Mouse (Mus musculus) G1E (cell line): ENCODE data around the gene Adgrb3. TPM values are rescaled to one million over a fixed set of nuclear protein-coding genes. Genes with fewer than 3 reads are reported as not detected.

ENCODE experiments used
- ATAC-seq: 2 replicates; pipeline ENCODE4 v1.8.0; 2016; ENCODE audit warnings: mild to moderate bottlenecking; ENCODE audit not compliant: insufficient number of reproducible peaks, poor library complexity, low FRiP score, severe bottlenecking; ENCODE audit errors: extremely low read depth
- DNase-seq: peaks from one replicate; pipeline ENCODE4 v3.0.0; 2012; ENCODE audit warnings: low spot score
- H3K27me3 ChIP-seq: 2 replicates; pipeline ENCODE4 v1.6.1; 2012; ENCODE audit warnings: mild to moderate bottlenecking, low read length, inconsistent platforms; ENCODE audit not compliant: insufficient read depth
- H3K36me3 ChIP-seq: replicated peaks from 2 replicates; pipeline ENCODE3; 2012; ENCODE audit warnings: mild to moderate bottlenecking, inconsistent platforms
- H3K4me1 ChIP-seq: 2 replicates; pipeline ENCODE4 v1.6.1; 2012; ENCODE audit warnings: low read depth, low read length, inconsistent platforms, mixed read lengths; ENCODE audit not compliant: insufficient read depth
- H3K4me3 ChIP-seq: 2 replicates; pipeline ENCODE4 v1.5.1; 2012; ENCODE audit warnings: low read depth, mild to moderate bottlenecking, inconsistent platforms, low read length, moderate library complexity, mixed read lengths
- H3K9me3 ChIP-seq: replicated peaks from 2 replicates; pipeline ENCODE4 v1.6.1; 2012; ENCODE audit warnings: inconsistent platforms
- CTCF ChIP-seq: IDR thresholded peaks from 2 replicates; pipeline ENCODE4 v1.5.1; 2012; ENCODE audit warnings: low read depth, low read length, inconsistent platforms, mixed read lengths
- GATA1 ChIP-seq: IDR thresholded peaks from 2 replicates; pipeline ENCODE4 v1.6.1; 2012; ENCODE audit warnings: borderline replicate concordance, low read length, inconsistent platforms, mixed read lengths
- GATA2 ChIP-seq: IDR thresholded peaks from 2 replicates; pipeline ENCODE4 v1.6.1; 2012; ENCODE audit warnings: low read depth, low read length, inconsistent platforms, borderline replicate concordance
- POLR2AphosphoS5 ChIP-seq: IDR thresholded peaks from 2 replicates; pipeline ENCODE4 v1.6.1; 2012; ENCODE audit warnings: low read depth, low read length, inconsistent platforms; ENCODE audit not compliant: insufficient replicate concordance
- TAL1 ChIP-seq: conservative IDR thresholded peaks from 2 replicates; pipeline ENCODE4 v1.6.1; 2012; ENCODE audit warnings: low read depth, low read length, inconsistent platforms, mixed read lengths
- polyA plus RNA-seq: library from polyadenylated mRNA; stranded (reverse); fragments of >175 nt; gene quantifications from 2 replicates; pipeline ENCODE4 v1.2.3, GENCODE M21; 2012
- total RNA-seq, 2 experiments: library from RNA; stranded (forward) in 1 of 2; stranded (reverse) in 1 of 2; fragments of 200-1000 nt in 1 of 2; fragments of >200 nt in 1 of 2; fragmentation: Nextera tagmentation in 1 of 2; gene quantifications; 2 replicates each; pipeline ENCODE4 v1.2.3; 2014 to 2017

The Adgrb3 gene
- total and polyA plus RNA-seq, 3 experiments = 0.55 TPM; not detected in 2

DNA sequence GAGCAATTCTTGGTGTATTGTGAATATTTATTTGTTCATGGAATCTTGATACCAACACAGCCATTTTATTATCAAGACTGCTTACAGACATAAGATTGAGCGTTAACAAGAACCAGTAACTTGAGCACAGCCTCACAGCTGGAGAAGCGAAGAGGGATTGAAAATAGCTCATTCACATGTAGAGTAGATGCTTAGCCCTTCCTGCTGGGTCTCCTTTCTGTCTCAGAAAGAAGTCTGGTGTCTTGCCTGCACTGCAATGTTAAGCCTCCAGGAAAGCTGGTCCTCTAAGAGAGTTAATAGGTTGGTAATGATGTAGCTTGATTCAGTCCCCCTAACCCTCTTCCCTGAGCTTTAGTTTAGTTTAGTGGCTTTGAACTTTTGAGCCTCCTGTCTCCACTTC lies 519.4 kb downstream of the Adgrb3 start:
- H3K4me1 ChIP-seq = no peaks in the 10 kb centered on the region
- no peak for ATAC-seq
- no peaks in the 10 kb centered on the region for H3K27me3 ChIP-seq
- no peaks in the 10 kb centered on the region for H3K36me3 ChIP-seq
- no peaks in the 10 kb centered on the region; the same call in 1 of the 2 replicates for H3K9me3 ChIP-seq
- H3K4me3 ChIP-seq = no peak overlapping the region
- DNase-seq = no peak
- TF ChIP-seq POLR2AphosphoS5 (no peak), CTCF (no peak), GATA2 (no peak), GATA1 (no peak), TAL1 (no peak)

- TF ChIP-seq GATA2 (no peak), CTCF (no peak), POLR2AphosphoS5 (no peak)
- DNase-seq = no peak
- Histone ChIP-seq H3K9me3 (peaks cover 2% of the 10 kb centered on the region; the same call in 1 of the 2 replicates), H3K36me3 (no peaks in the 10 kb centered on the region), H3K4me1 (no peaks in the 10 kb centered on the region), H3K4me3 (no peak overlapping the region), H3K27me3 (no peaks in the 10 kb centered on the region)
- no peak; the same call in 1 of the 2 replicates for ATAC-seq
Measured at GRCm38 (mm10) chr1:25281471-25281870, 548.0 kb downstream of the Adgrb3 start.

GRCm38 (mm10) chr1:25250562-25250961 lies 578.9 kb downstream of the Adgrb3 start:
- ATAC-seq (no peak), DNase-seq (no peak)
- TF ChIP-seq GATA1 = no peak
- no peak for TF ChIP-seq GATA2
- TF ChIP-seq TAL1 = no peak
- no peak for TF ChIP-seq POLR2AphosphoS5
- TF ChIP-seq CTCF = no peak
- H3K36me3 ChIP-seq = no peaks in the 10 kb centered on the region
- no peaks in the 10 kb centered on the region for H3K27me3 ChIP-seq
- H3K9me3 ChIP-seq = 0 out of 2 replicates have a peak, but pooled peaks cover 3% of the 10 kb centered on the region
- no peaks in the 10 kb centered on the region for H3K4me1 ChIP-seq
- H3K4me3 ChIP-seq = no peak overlapping the region

DNA sequence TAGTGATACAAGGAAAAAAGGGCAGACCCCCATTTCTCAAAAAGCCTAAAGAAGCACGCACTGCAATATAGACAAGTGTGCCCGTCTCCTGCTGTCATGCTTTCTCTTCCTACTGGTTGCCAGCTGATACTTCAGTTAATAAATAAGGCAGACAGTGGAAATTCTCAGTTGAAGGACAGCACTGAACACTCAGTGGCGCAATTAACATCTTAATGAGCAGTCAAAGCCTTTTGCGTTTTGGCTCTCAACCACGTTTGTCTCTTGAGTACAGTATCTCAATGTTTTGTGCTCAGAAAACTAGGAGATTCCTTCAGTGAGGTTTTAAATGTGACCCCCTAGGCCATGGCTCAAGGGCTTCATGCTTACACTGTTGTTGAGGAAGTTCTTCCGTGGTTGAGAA lies 587.1 kb downstream of the Adgrb3 start:
- TF ChIP-seq GATA2 (no peak), POLR2AphosphoS5 (no peak)
- ATAC-seq (no peak), DNase-seq (no peak)
- H3K4me1 ChIP-seq = no peaks in the 10 kb centered on the region
- H3K27me3 ChIP-seq = no peaks in the 10 kb centered on the region
- H3K9me3 ChIP-seq = no peaks in the 10 kb centered on the region; the same call in 1 of the 2 replicates
- no peaks in the 10 kb centered on the region for H3K36me3 ChIP-seq
- no peak overlapping the region for H3K4me3 ChIP-seq

GRCm38 (mm10) chr1:25229245-25229750 lies 600.2 kb downstream of the Adgrb3 start:
- TF ChIP-seq GATA1 (no peak), GATA2 (no peak), TAL1 (no peak), CTCF (no peak), POLR2AphosphoS5 (no peak)
- DNase-seq (no peak), ATAC-seq (no peak)
- Histone ChIP-seq H3K27me3 (no peaks in the 10 kb centered on the region), H3K4me1 (no peaks in the 10 kb centered on the region), H3K4me3 (no peak overlapping the region), H3K9me3 (peaks cover 16% of the 10 kb centered on the region), H3K36me3 (no peaks in the 10 kb centered on the region)

- no peak for DNase-seq
- Histone ChIP-seq H3K4me1 (no peaks in the 10 kb centered on the region), H3K36me3 (no peaks in the 10 kb centered on the region), H3K4me3 (no peak overlapping the region), H3K9me3 (peaks cover 16% of the 10 kb centered on the region; the same call in 1 of the 2 replicates), H3K27me3 (no peaks in the 10 kb centered on the region)
- no peak for ATAC-seq
- TF ChIP-seq GATA2 (no peak), TAL1 (no peak), GATA1 (no peak), CTCF (no peak), POLR2AphosphoS5 (no peak)
Measured at GRCm38 (mm10) chr1:25228381-25229244, 600.9 kb downstream of the Adgrb3 start.
